Mouse (Mus musculus) adrenal gland, adult 8-10 months (tissue): Measurements from ENCODE around the gene Rsg1. TPM values are rescaled to one million over a fixed set of nuclear protein-coding genes. Genes with fewer than 3 reads are reported as not detected.

Experiments
- DNase-seq: peaks from one replicate; pipeline ENCODE4 v3.0.0; 2022
- total RNA-seq, 4 experiments: library from RNA; stranded (reverse); gene quantifications; 2 replicates each; pipeline ENCODE4 v1.2.4; 2022

The Rsg1 gene
- total RNA-seq, 4 experiments from 2014 or later = 1.6 to 2.6 (median 2.2) TPM

DNA sequence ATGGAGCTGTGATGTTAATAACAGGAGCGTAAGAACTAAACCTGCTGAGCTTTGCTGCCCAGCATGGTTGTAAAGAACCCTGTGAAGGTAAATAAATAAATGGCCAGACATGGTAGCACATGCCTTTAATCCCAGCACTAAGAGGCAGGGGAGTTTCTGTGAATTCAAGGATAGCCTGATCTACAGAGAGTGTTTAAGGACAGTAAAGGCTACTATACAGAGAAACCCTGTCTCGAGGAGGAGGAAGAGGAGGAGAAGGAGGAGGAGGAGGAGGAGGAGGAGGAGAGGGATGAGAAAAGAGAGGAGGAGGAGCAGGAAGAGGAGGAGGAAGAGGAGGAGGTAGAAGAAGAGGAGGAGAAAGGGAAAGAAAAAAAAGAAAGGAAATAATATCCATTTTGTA lies 414 bp upstream of the Rsg1 start:
- no peak for DNase-seq

DNA sequence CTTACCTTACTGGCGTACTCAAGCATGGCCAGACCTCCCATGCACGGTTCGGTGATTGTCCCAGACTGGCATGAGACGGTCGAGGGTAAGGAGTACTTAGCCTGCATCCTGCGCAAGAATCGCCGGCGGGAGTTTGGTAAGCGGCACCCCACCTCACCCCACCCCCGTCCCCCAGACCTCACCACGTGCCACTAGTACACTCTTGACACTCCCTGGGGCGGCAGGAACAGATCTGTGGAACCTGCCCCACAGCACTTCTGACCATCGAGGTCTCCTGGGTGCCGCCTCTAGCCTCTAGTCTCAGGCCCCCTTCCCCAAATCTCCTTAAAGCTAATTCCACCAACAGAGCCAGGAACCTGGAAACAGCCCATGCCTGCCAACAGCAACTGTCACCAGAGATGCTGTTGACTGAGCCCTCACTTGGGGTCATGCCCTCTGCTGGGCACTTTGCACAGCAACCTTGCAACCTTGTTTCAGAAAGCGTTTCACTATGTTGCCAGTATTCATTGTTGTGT lies 638 bp downstream of the Rsg1 start:
- DNase-seq = no peak

- DNase-seq = no peak
These were observed 5.9 kb downstream of the Rsg1 start for GRCm38 (mm10) chr4:141219583-141220213.

DNA sequence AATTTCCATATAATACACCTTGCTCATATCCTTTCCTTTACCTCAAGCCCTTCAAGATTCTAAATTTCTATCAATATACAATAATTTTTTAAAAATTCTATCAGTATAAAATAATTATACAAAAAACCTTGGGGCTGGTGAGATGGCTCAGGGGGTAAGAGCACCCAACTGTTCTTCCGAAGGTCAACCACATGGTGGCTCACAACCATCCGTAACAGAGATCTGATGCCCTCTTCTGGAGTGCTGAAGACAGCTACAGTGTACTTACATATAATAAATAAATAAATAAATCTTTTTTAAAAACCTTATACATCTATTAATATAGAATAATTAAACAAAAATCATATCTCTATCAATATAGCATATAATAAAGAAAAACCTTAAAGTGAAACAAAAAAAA lies 8.1 kb downstream of the Rsg1 start:
- no peak for DNase-seq

- no peak for DNase-seq
These were observed 9.0 kb downstream of the Rsg1 start for GRCm38 (mm10) chr4:141222752-141223151.

GRCm38 (mm10) chr4:141228687-141229086 lies 14.9 kb downstream of the Rsg1 start:
- DNase-seq = no peak

DNA sequence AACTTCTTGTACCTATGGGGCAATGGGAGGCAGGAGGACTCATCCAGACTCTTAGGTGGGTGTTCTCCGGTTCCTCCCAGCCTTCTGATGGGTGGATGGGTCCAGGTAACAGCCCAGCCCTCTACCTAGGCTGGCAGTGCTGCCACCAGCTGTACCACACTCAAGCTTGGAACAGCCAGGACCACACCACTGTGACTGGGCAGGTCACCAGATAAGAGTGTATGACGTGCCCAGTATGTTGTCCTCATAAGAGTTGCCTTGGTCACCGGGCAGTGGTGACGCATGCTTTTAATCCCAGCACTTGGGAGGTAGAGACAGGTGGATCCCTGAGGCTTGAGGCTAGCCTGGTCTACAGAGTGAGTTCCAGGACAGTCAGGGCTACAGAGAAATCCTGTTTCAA lies 19.4 kb downstream of the Rsg1 start:
- DNase-seq = no peak

- DNase-seq = no peak
These were observed 21.9 kb downstream of the Rsg1 start for GRCm38 (mm10) chr4:141235537-141236111.

- DNase-seq = no peak
These were observed 23.1 kb downstream of the Rsg1 start for GRCm38 (mm10) chr4:141236856-141237255.

DNA sequence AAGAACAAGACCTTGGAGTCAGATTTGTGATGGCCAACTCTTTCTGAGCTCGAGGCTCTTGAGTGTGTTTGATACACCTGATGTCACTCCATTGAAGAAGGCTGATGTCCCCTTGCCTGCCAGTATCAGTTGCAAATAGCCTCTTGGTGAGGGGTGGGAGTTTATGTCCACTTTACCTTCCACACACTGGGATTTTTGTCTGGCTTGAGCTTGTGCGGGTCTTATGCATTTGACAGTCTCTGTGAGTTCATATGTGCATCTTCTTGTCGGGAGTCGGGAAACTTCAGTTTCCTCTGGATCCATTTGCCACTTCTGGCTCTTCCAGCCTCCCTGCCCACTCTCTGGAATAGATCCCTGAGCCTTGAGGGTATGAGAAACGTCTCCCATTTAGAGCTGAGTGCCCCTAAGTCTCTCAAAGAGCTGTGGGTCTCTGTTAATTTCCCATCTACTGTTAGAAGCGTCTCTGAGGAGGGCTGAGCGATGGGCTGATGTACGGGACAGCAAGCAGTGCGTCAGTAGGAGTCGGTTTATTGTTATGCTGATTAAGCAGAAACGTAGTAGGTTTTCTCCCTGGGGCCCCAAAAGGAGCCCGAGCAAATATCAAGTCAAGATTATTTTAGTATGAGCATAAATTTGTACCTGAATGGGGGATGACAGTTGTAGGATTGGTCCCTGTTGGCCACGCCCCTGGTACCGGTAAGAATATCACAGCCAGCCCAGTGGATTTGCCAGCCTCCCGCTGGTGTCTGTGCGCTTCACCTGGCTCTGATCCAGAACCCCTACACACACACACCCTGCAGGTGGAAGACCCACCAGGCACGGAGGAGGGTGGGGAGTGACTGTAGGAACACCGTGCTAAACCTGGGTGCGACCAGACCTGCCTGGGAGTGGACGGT lies 25.0 kb downstream of the Rsg1 start:
- no peak for DNase-seq

DNA sequence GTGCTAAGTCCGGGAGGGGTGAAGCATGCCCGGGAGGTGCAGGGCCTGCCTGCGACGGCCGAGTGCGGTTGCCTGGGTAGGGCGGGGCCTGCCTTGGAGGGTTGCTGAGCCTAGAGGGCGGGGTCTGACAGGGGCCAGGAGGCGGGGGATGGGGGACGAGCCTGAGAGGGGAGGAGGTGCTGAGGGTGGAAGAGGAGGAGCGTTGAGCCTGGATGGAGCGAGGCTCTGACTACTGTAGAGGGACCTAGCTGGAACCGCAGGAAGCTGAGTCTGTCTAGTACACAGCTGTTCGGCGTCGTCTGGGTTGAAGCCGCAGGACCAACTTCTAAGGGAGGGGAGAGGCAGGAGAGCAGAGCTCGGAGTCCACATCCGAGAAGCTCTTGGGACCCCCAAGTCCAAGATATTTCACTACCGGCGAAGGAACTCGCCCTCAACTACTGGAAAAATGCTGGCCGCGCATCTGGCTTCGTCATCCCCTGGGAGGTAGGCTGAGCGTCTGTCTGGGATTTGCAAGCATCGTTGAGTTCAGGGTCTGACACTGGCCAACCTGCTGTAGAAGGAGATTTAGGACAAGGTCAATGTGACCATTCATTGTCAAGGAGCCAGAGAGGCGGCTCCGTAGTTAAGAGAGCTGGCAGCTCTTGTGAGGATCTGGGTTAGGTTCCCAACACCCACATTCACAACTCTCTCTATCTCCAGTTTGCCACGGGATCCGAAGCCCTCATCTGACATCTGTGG lies 25.8 kb downstream of the Rsg1 start, which contains the start of gene Arhgef19:
Arhgef19 (plus strand) TSS at position 112 of the 738 bp plus-strand sequence.
- DNase-seq = peak; percentile 93

DNA sequence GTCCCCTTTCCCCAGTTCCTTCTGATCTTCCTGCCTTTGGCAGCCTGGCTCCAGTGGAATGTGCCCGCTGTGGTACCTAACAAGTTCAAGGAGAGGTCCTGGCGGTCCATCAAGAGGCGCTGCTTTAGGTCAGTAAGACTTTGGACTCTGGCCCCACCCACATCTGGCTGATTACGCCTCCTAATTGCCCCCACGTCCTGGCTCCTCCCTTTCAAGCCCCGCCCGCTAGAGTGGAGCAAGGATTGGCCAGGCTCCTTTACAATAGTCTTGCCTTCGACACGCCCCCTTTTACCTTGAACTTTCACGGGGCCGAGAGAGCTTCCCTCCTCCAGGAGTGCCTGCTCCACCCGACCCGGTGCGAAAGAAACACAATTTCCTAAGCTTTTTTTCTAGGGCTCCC lies 26.9 kb downstream of the Rsg1 start:
- peak; percentile 91 for DNase-seq

DNA sequence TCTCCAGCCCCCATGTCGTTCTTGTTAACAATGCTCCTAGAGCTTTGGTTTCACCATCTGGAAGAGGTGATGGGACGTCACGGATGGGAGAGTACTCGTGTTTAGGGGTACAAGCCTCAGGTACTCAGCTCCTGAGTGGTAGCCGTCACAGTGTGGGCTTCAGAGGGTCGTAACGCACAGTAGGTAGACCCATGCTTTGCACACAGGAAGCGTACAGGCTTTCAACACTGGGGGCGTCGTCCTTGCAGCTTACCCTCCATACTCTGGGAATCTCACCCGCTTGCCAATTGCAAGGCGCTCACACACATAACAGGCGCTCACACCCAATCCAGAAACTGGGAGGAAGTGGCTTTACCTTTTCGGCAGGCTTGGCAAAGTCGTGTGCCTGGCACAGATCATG lies 28.1 kb downstream of the Rsg1 start:
- no peak for DNase-seq

GRCm38 (mm10) chr4:141242651-141243241 lies 29.0 kb downstream of the Rsg1 start:
- DNase-seq = no peak

DNA sequence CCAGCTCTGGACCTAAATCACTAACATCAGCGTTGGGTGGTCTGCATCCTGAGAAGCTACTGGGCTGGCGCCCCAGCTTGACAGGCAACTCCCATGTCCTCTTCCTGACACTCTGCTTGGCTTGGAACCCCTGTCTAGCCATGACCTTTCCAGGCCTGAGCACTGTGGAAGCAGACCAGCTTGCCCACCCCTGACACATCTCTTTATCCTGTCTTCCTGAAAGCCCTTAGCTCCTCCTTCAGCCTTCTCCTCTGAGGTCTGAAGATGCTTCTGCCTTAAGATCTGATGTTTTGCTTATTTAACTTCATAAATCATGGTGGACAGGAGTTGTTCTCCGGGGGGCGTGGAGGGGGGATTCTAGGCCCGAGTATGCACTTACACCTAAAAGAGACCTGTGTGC lies 29.9 kb downstream of the Rsg1 start:
- no peak for DNase-seq

GRCm38 (mm10) chr4:141244401-141244800 lies 30.6 kb downstream of the Rsg1 start:
- DNase-seq = no peak

DNA sequence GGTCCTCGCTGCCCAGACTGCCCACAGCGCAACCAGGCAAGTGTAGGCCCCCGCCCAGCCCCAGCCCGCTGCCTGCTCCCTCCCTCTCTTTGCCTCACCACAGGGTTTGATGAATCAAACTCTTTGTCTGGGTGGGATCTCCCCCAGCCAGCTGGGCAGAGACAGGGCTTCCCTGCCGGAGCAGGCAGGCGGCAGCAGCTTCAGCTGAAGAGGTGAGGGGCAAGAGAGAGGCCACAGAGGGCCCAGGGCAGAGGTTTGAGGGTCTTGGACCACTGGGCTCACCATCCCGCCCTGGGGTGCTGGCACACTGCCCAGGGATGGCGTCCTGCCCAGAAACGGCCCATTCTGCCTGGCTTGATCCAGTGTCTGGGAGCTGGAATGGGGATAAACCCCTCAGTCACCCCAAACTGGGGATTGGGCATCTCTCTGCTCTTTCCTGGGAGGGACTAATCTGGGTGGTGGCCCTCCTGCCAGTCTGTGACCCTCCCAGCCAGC lies 31.2 kb downstream of the Rsg1 start:
- DNase-seq = peak; percentile 63

GRCm38 (mm10) chr4:141246089-141246997 lies 32.6 kb downstream of the Rsg1 start:
- DNase-seq = no peak

- DNase-seq = no peak
These were observed 33.2 kb downstream of the Rsg1 start for GRCm38 (mm10) chr4:141246998-141247350.

DNA sequence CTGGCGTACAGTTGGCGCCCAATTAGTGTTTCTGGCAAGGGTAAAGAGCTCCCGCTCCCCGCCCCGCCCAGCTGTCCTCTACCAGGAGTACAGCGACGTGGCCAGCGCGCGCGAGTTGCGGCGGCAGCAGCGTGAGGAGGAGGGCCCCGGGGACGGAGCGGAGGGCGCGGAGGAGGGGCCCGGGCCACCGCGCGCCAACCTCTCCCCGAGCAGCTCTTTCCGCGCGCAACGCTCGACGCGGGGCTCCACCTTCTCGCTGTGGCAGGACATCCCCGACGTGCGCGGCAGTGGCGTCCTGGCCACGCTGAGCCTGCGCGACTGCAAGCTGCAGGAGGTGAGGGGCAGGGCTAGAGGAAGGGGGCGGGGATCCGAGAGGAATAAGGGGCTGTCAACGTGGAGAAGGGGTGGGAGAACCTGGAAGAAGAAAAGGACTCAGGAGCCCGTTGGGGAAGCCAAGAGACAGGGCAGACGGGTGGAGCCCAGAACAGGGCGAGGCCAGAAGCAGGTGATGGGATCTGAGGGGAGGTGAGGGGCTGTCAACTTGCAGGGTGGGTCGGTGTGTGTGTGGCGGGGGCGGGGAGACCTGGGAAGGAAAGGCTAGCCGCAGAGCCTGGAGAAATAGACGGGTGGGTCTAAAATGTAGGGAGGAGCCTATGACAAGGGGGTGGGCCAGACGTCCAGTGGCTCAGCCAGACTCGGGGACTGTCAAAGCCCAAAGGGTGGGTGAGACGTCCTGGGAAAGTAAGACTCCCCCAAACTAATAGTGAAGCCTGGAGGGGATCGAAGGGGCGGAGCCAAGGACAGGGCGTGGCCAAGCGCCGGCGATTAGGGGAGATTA lies 34.2 kb downstream of the Rsg1 start:
- no peak for DNase-seq
